8 mouse cellular contexts compared by ENCODE assay signal in the genomic region with DNA sequence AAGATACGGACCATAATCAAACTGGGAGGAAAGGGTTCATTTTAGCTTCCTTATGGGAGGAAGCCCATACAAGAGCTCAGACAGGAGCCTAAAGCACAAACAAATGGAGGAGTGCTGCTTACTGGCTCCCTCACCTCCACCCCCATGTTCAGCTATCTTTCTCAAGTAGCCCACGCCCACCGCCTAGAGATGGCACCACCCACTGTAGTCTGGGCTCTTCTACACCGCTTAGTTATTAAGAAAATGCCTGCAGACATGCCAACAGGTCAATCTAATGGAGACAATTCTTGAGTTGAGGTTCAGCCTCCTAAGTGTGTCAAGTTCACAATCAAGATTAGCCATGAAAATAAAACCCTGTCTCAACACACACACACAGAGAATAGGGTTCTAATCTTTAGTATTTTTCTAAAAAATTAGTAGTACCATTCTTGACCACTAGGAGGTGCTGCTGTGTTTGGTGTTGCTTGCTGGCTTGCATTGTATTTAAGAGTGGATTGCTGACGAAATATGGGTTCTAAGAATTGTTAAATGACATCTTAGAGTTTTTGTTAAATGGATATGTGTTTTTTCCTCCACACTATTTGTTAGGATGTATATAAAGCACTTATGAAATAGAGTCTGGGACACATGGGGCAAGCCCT. TPM values are rescaled to one million over a fixed set of nuclear protein-coding genes. Genes with fewer than 3 reads are reported as not detected.
DNase-seq lines count a peak whose midpoint lies in the region; ATAC-seq and TF ChIP-seq lines count a peak whose summit lies in the region.

No protein-coding gene starts in this region.

- ATAC-seq in forebrain, postnatal 0 days = peak; percentile 68

- no peak overlapping the region for H3K9ac ChIP-seq in forebrain, postnatal 0 days

- H3K36me3 ChIP-seq in forebrain, postnatal 0 days (ENCODE audit: insufficient read depth) = 0 out of 2 replicates have a peak, but pooled peaks cover 7% of the 10 kb centered on the region

- TF ChIP-seq CTCF in gastrocnemius, adult 2 months (IDR thresholded peaks at IDR 0.05) = peak; percentile 76
- TF ChIP-seq CTCF in forebrain, postnatal 0 days (IDR thresholded peaks at IDR 0.05; ENCODE audit: low read depth) = peak; percentile 89

- no peak overlapping the region for H3K4me2 ChIP-seq in forebrain, postnatal 0 days (ENCODE audit: low read depth)

- no peak for DNase-seq in gastrocnemius, adult 2 months
- no peak for DNase-seq in gastrocnemius, adult 8-10 months (ENCODE audit: low spot score in 2 of 2)
- peak; percentile 6 for DNase-seq in urinary bladder, postnatal 25 days (ENCODE audit: low spot score)
- DNase-seq in urinary bladder, adult 2 months (ENCODE audit: low spot score) = no peak
- peak; percentile 69 for DNase-seq in forebrain, postnatal 0 days
- no peak for DNase-seq in spleen, adult 12 weeks (ENCODE audit: low spot score)
- no peak for DNase-seq in right cerebral cortex, postnatal 36 days (ENCODE audit: low spot score in 2 of 2)
- no peak for DNase-seq in gastrocnemius, postnatal 14 days

- H3K4me1 ChIP-seq in forebrain, postnatal 0 days (ENCODE audit: insufficient read depth) = no peaks in the 10 kb centered on the region

- 70% methylated on average over 5 of the region's 5 CpGs for WGBS in forebrain, postnatal 0 days

- no peak overlapping the region for H3K27ac ChIP-seq in gastrocnemius, adult 2 months
- no peak overlapping the region for H3K27ac ChIP-seq in forebrain, postnatal 0 days (ENCODE audit: low read depth, low read length)

- intact Hi-C loops in gastrocnemius, adult 2 months (cut with DNase I) = loop anchor here (10.0 kb wide), 2 partner anchors 261 to 541 kb away; no protein-coding TSS in a partner anchor
- intact Hi-C loops in gastrocnemius, postnatal 14 days (cut with DNase I; ENCODE audit: low total_unique reads) = loop anchor here (10.0 kb wide), 1 partner anchor 271 kb away; a partner anchor contains a TSS

- no peaks in the 10 kb centered on the region for H3K27me3 ChIP-seq in forebrain, postnatal 0 days (ENCODE audit: insufficient read depth, low read length)

- H3K9me3 ChIP-seq in forebrain, postnatal 0 days (ENCODE audit: low read length) = no peaks in the 10 kb centered on the region

- H3K4me3 ChIP-seq in gastrocnemius, adult 2 months = no peak overlapping the region
- no peak overlapping the region for H3K4me3 ChIP-seq in forebrain, postnatal 0 days (ENCODE audit: low read depth, low read length)

RNA-seq across cellular contexts. Expression of a gene that starts 6.3 kb away (rescaled TPM):
- 10 to 100 TPM; 18.5 to 20.5 TPM for total RNA-seq in gastrocnemius, adult 2 months (2021)
- total RNA-seq in gastrocnemius, adult 8-10 months (2022) = 10 to 100 TPM; 22.7 to 30.0 (median 26.5) TPM
- 17.8 and 18.4 TPM in 2 replicates for polyA plus RNA-seq in urinary bladder, adult 2 months (2012; rRNA removed)
- 10.3 and 12.7 TPM in 2 replicates for total RNA-seq in forebrain, postnatal 0 days (2014; rRNA removed)
- polyA plus RNA-seq in forebrain, postnatal 0 days (2015; fragmentation: Nextera tagmentation; extraction: Ambion mirVana) = 11.9 and 12.8 TPM in 2 replicates
- total RNA-seq in gastrocnemius, postnatal 14 days (2021) = 10 to 100 TPM; 19.3 to 20.9 TPM

RNA-seq across cellular contexts. Expression of a gene that starts 29.4 kb away (rescaled TPM):
- total RNA-seq in gastrocnemius, adult 2 months (2021) = not detected
- not detected for total RNA-seq in gastrocnemius, adult 8-10 months (2022)
- polyA plus RNA-seq in urinary bladder, adult 2 months (2012; rRNA removed) = 0.15 and 0.21 TPM in 2 replicates
- total RNA-seq in forebrain, postnatal 0 days (2014; rRNA removed) = 36.1 and 38.8 TPM in 2 replicates
- 22.7 and 35.2 TPM in 2 replicates for polyA plus RNA-seq in forebrain, postnatal 0 days (2015; fragmentation: Nextera tagmentation; extraction: Ambion mirVana)
- under 1 TPM; 0.07 to 0.14 TPM for total RNA-seq in gastrocnemius, postnatal 14 days (2021)

RNA-seq across cellular contexts. Expression of a gene that starts 29.4 kb away (rescaled TPM):
- 10 to 100 TPM; 15.7 to 16.4 TPM for total RNA-seq in gastrocnemius, adult 2 months (2021)
- 10 to 100 TPM; 14.3 to 17.5 (median 15.7) TPM for total RNA-seq in gastrocnemius, adult 8-10 months (2022)
- polyA plus RNA-seq in urinary bladder, adult 2 months (2012; rRNA removed) = 15.3 and 16.5 TPM in 2 replicates
- 4.6 and 7.5 TPM in 2 replicates for total RNA-seq in forebrain, postnatal 0 days (2014; rRNA removed)
- 8.0 and 11.9 TPM in 2 replicates for polyA plus RNA-seq in forebrain, postnatal 0 days (2015; fragmentation: Nextera tagmentation; extraction: Ambion mirVana)
- total RNA-seq in gastrocnemius, postnatal 14 days (2021) = 10 to 100 TPM; 19.6 to 20.5 TPM

Comparison
In these comparisons a context has a peak if more than half of its experiments do, and no peak if none do; other contexts are left out.
1. DNase-seq: peak in urinary bladder, postnatal 25 days (single experiment) and forebrain, postnatal 0 days (single experiment); none in gastrocnemius, adult 2 months (single experiment), gastrocnemius, adult 8-10 months (0 of 2), urinary bladder, adult 2 months (single experiment), spleen, adult 12 weeks (single experiment), right cerebral cortex, postnatal 36 days (0 of 2) and gastrocnemius, postnatal 14 days (single experiment).
2. RNA of a gene that starts 29.4 kb away (total RNA-seq): 36.1 to 38.8 TPM in forebrain, postnatal 0 days; 0.07 to 0.14 TPM in gastrocnemius, postnatal 14 days, not detected in gastrocnemius, adult 8-10 months and not detected in gastrocnemius, adult 2 months; every median in the first group is over 10 times any median in the second.